Mouse (Mus musculus) forebrain, embryonic 11.5 days (tissue): Measurements from ENCODE around the gene Slco4a1. TPM values are rescaled to one million over a fixed set of nuclear protein-coding genes. Genes with fewer than 3 reads are reported as not detected.

ENCODE experiments used
- ATAC-seq: fragments of 200-750 bp; cut with Nextera tagmentation; replicated peaks from 2 replicates; pipeline ENCODE4 v1.8.0; 2017; ENCODE audit warnings: moderate TSS enrichment; ENCODE audit not compliant: low FRiP score
- DNase-seq: peaks from one replicate; pipeline ENCODE4 v3.0.0-alpha.2; 2017; ENCODE audit warnings: low spot score
- H3K27ac ChIP-seq: fragments of 300-500 bp; sonication (generic); 2 replicates; pipeline ENCODE4 v1.5.1; 2014; ENCODE audit warnings: low read depth, low read length
- H3K27me3 ChIP-seq: fragments of 300-500 bp; sonication (generic); 2 replicates; pipeline ENCODE4 v1.6.1; 2014; ENCODE audit warnings: mild to moderate bottlenecking, low read length, mixed read lengths; ENCODE audit not compliant: control insufficient read depth, insufficient read depth
- H3K36me3 ChIP-seq: fragments of 300-500 bp; sonication (generic); 2 replicates; pipeline ENCODE4 v1.6.1; 2014; ENCODE audit warnings: mild to moderate bottlenecking, low read length, moderate library complexity, mixed read lengths; ENCODE audit not compliant: control insufficient read depth, insufficient read depth
- H3K4me1 ChIP-seq: fragments of 300-500 bp; sonication (generic); replicated peaks from 2 replicates; pipeline ENCODE4 v1.6.1; 2014; ENCODE audit warnings: low read length, mixed read lengths; ENCODE audit not compliant: control insufficient read depth, insufficient read depth
- H3K4me2 ChIP-seq: fragments of 300-500 bp; sonication (generic); 2 replicates; pipeline ENCODE4 v1.6.1; 2014; ENCODE audit warnings: low read depth, mild to moderate bottlenecking, low read length, moderate library complexity, mixed read lengths; ENCODE audit not compliant: severe bottlenecking
- H3K4me3 ChIP-seq: fragments of 300-500 bp; sonication (generic); 2 replicates; pipeline ENCODE4 v1.5.1; 2014; ENCODE audit warnings: low read depth, low read length
- H3K9ac ChIP-seq: fragments of 300-500 bp; sonication (generic); 2 replicates; pipeline ENCODE4 v1.6.1; 2014; ENCODE audit warnings: low read length
- H3K9me3 ChIP-seq: fragments of 300-500 bp; sonication (generic); 2 replicates; pipeline ENCODE4 v1.6.1; 2016; ENCODE audit warnings: low read length, mixed read lengths; ENCODE audit not compliant: control insufficient read depth
- WGBS: fragments of 180-500 bp; shearing (Covaris S2); extraction: QIAGEN DNeasy Blood & Tissue Kit; methylation state at CpG from one replicate; pipeline ENCODE4 v1.1.7; 2014; 5-methylcytosine and 5-hydroxymethylcytosine counted together
- polyA plus RNA-seq: library from polyadenylated mRNA; unstranded; fragments of >200 nt; fragmentation: Nextera tagmentation; extraction: Ambion mirVana; gene quantifications from 2 replicates; pipeline ENCODE4 v1.2.1, GENCODE M21; 2014

Slco4a1 gene
- polyA plus RNA-seq, 1 experiment from 2014 or later = 4.7 TPM

- H3K36me3 ChIP-seq = no peaks in the 10 kb centered on the region
- peak overlapping the region; percentile 63 for H3K9ac ChIP-seq
- H3K27me3 ChIP-seq = peaks cover 10% of the 10 kb centered on the region
- H3K4me2 ChIP-seq = peak overlapping the region; percentile 90
- peaks cover 7% of the 10 kb centered on the region for H3K4me1 ChIP-seq
- H3K9me3 ChIP-seq = no peaks in the 10 kb centered on the region
- ATAC-seq (peak; percentile 8; the same call in 1 of the 2 replicates), DNase-seq (no peak)
- WGBS = under 1% methylated on average over 28 of the region's 28 CpGs
- peak overlapping the region; percentile 56 for H3K4me3 ChIP-seq
- H3K27ac ChIP-seq = no peak overlapping the region
These were observed 660 bp downstream of the Slco4a1 start for GRCm38 (mm10) chr2:180456705-180457104.

DNA sequence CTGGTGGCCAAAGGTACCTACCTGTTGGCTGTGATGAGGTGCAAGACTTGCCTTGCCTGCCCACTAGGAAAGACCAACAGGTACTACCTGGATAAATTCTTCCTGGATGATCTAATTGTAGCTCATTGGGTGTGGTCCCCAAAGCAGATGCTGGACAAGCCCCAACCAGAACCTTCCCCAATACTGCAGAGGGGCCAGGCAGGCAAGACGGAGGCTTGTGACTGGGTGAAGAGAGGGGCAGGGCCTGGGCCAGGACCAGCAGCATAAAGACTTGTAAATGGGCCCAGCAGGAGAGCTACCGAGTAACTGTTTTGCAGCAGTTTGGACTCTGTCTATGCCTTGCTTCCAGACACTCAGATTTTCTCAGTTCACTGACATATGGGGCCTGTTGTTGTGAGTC, 1.6 kb downstream of the Slco4a1 start:
- no peaks in the 10 kb centered on the region for H3K36me3 ChIP-seq
- no peak overlapping the region for H3K4me3 ChIP-seq
- no peak overlapping the region for H3K27ac ChIP-seq
- peaks cover 7% of the 10 kb centered on the region for H3K4me1 ChIP-seq
- no peak overlapping the region for H3K4me2 ChIP-seq
- ATAC-seq = no peak
- H3K9ac ChIP-seq = no peak overlapping the region
- H3K9me3 ChIP-seq = no peaks in the 10 kb centered on the region
- peaks cover 10% of the 10 kb centered on the region for H3K27me3 ChIP-seq
- DNase-seq = no peak
- WGBS = 23% methylated on average over 2 of the region's 2 CpGs

GRCm38 (mm10) chr2:180459437-180459836, 3.4 kb downstream of the Slco4a1 start:
- Histone ChIP-seq H3K27me3 (peaks cover 10% of the 10 kb centered on the region), H3K9ac (no peak overlapping the region), H3K27ac (no peak overlapping the region), H3K4me3 (no peak overlapping the region), H3K36me3 (no peaks in the 10 kb centered on the region), H3K4me2 (no peak overlapping the region), H3K4me1 (peaks cover 7% of the 10 kb centered on the region), H3K9me3 (no peaks in the 10 kb centered on the region)
- DNase-seq (no peak), ATAC-seq (no peak)
- WGBS = 83% methylated on average over 4 of the region's 4 CpGs

GRCm38 (mm10) chr2:180460801-180461200, 4.8 kb downstream of the Slco4a1 start:
- no peak overlapping the region for H3K9ac ChIP-seq
- H3K27ac ChIP-seq = no peak overlapping the region
- ATAC-seq (no peak), DNase-seq (no peak)
- peaks cover 3% of the 10 kb centered on the region; the same call in 1 of the 2 replicates for H3K4me1 ChIP-seq
- WGBS = 51% methylated on average over 8 of the region's 8 CpGs
- peaks cover 9% of the 10 kb centered on the region for H3K27me3 ChIP-seq
- no peak overlapping the region for H3K4me2 ChIP-seq
- no peaks in the 10 kb centered on the region for H3K36me3 ChIP-seq
- no peak overlapping the region for H3K4me3 ChIP-seq
- no peaks in the 10 kb centered on the region for H3K9me3 ChIP-seq

- 89% methylated on average over 8 of the region's 8 CpGs for WGBS
- Histone ChIP-seq H3K27ac (no peak overlapping the region), H3K9me3 (no peaks in the 10 kb centered on the region), H3K4me2 (no peak overlapping the region), H3K4me1 (no peaks in the 10 kb centered on the region), H3K9ac (no peak overlapping the region), H3K27me3 (peaks cover 2% of the 10 kb centered on the region), H3K36me3 (no peaks in the 10 kb centered on the region), H3K4me3 (no peak overlapping the region)
- DNase-seq (no peak), ATAC-seq (no peak)
These were observed 6.5 kb downstream of the Slco4a1 start for GRCm38 (mm10) chr2:180462593-180462992.

DNA sequence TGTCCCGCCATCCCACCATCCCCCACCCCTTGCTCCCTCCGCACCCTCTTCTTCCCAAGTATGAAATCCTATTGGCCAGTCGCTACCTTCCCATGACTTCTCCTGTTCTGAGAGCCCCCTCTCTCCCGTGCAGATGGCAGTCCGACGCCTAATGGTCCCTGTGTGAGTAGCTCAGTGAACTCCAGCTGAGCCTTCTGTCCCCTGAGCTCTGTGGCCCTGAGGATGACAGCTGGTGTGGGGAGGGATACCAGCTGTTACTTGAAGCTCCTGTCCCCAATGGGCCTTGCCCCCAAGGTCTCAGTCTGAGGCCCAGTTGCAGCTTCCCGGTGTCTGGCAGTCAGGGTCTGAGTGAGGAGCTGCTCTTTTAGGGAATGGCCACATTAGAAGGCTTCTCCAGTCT, 10.5 kb downstream of the Slco4a1 start:
- Histone ChIP-seq H3K36me3 (no peaks in the 10 kb centered on the region), H3K27me3 (no peaks in the 10 kb centered on the region), H3K9ac (no peak overlapping the region), H3K4me3 (no peak overlapping the region), H3K27ac (no peak overlapping the region), H3K4me2 (no peak overlapping the region), H3K4me1 (no peaks in the 10 kb centered on the region), H3K9me3 (no peaks in the 10 kb centered on the region)
- DNase-seq (no peak), ATAC-seq (no peak)
- 74% methylated on average over 7 of the region's 7 CpGs for WGBS

GRCm38 (mm10) chr2:180468871-180469270, 12.8 kb downstream of the Slco4a1 start:
- no peak overlapping the region for H3K4me3 ChIP-seq
- ATAC-seq (no peak), DNase-seq (no peak)
- no peaks in the 10 kb centered on the region for H3K9me3 ChIP-seq
- 0 out of 2 replicates have a peak, but pooled peaks cover 6% of the 10 kb centered on the region for H3K4me1 ChIP-seq
- H3K36me3 ChIP-seq = no peaks in the 10 kb centered on the region
- 92% methylated on average over 8 of the region's 8 CpGs for WGBS
- no peak overlapping the region for H3K4me2 ChIP-seq
- H3K27me3 ChIP-seq = no peaks in the 10 kb centered on the region
- H3K9ac ChIP-seq = no peak overlapping the region
- no peak overlapping the region for H3K27ac ChIP-seq

DNA sequence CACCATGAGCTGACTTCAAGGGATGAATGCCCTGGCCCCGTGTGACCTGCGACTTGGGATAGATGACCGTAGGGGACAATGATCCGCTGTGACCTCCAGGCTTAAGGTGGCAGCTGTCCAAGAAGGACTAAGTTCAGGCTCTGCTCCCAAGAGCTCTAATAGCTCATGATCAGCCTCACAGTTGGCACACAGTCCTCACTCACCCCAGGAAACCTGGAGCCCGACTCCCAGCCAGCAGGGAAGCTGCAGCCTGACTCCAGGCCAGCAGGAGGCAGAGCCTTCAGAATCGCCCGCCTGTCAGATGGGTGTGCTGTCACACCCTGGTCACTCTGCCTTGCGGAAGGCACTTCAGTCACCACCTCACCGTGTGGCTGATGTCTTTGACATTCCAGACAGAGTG, 13.7 kb downstream of the Slco4a1 start:
- no peak overlapping the region for H3K27ac ChIP-seq
- ATAC-seq (no peak), DNase-seq (no peak)
- H3K4me1 ChIP-seq = 0 out of 2 replicates have a peak, but pooled peaks cover 6% of the 10 kb centered on the region
- WGBS = 77% methylated on average over 9 of the region's 9 CpGs
- H3K27me3 ChIP-seq = no peaks in the 10 kb centered on the region
- H3K9ac ChIP-seq = no peak overlapping the region
- no peak overlapping the region for H3K4me2 ChIP-seq
- H3K36me3 ChIP-seq = no peaks in the 10 kb centered on the region
- no peaks in the 10 kb centered on the region for H3K9me3 ChIP-seq
- no peak overlapping the region for H3K4me3 ChIP-seq

- 0 out of 2 replicates have a peak, but pooled peaks cover 6% of the 10 kb centered on the region for H3K4me1 ChIP-seq
- no peak overlapping the region for H3K4me3 ChIP-seq
- peak; percentile 82 for DNase-seq
- WGBS = 5% methylated on average over 21 of the region's 21 CpGs
- no peak overlapping the region; the same call in 1 of the 2 replicates for H3K9ac ChIP-seq
- no peaks in the 10 kb centered on the region for H3K27me3 ChIP-seq
- H3K36me3 ChIP-seq = no peaks in the 10 kb centered on the region
- no peak overlapping the region for H3K27ac ChIP-seq
- H3K4me2 ChIP-seq = peak overlapping the region; percentile 31; the same call in 1 of the 2 replicates
- no peaks in the 10 kb centered on the region for H3K9me3 ChIP-seq
- ATAC-seq = peak; percentile 39
These were observed 16.4 kb downstream of the Slco4a1 start for GRCm38 (mm10) chr2:180472306-180473079.
